Mouse (Mus musculus) splenic B cell, adult 2 months (primary cell): ENCODE data around the gene A230050P20Rik.
"Not testable (repeated sequence)": the region's sequence is repeated elsewhere in the genome, so short reads cannot be mapped to it uniquely, and the experiment has no call there.

Source experiments
- DNase-seq: peaks from one replicate; pipeline ENCODE4 v3.0.0-alpha.2; 2011; ENCODE audit warnings: low read depth, low spot score
- H3K27me3 ChIP-seq: 2 replicates; pipeline ENCODE4 v1.6.1; 2012; ENCODE audit warnings: mild to moderate bottlenecking, low read length, moderate library complexity, mixed read lengths; ENCODE audit not compliant: control insufficient read depth, poor library complexity, insufficient read depth, severe bottlenecking
- H3K36me3 ChIP-seq: 2 replicates; pipeline ENCODE4 v1.6.1; 2012; ENCODE audit warnings: mild to moderate bottlenecking, low read length, moderate library complexity, mixed read lengths; ENCODE audit not compliant: control insufficient read depth, poor library complexity, insufficient read depth, severe bottlenecking

A230050P20Rik gene

DNA sequence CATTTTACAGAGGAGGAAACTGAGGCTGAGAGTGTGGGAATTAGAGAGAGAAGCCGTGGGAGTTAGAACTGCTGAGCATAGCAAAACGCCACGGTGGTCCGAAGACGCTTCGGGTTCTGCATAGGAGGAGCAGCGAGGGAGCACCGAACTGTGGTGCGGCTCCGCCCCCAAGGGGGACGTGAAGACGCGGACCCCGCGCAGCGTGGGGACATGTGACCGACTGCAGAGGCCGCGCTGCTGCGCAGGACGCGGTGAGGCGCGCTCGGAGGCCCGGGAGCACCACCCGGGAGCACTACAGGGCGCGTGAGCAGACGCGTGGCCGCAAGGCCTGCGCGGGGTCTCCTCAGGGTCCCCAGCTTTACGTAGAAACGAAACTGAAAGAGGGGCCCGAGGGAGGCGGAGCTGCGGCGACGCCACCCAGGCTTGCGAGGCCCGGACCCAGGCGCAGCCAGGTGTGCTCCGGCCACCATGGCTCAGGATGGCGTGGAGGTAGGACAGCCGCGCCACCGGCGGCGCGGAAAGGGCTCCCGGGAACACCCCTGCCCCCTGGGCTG, at the start of gene A230050P20Rik:
TSS of gene A230050P20Rik (plus strand) at position 195 of the 554 bp plus-strand sequence.
- H3K27me3 ChIP-seq, result no peaks in the 10 kb centered on the region
- DNase-seq, result peak; percentile 72
- H3K36me3 ChIP-seq, result peaks cover 3% of the 10 kb centered on the region

- DNase-seq, result no peak
- no peaks in the 10 kb centered on the region for H3K27me3 ChIP-seq
Observed at GRCm38 (mm10) chr9:20820001-20820400, 48.4 kb upstream of the A230050P20Rik start.

DNA sequence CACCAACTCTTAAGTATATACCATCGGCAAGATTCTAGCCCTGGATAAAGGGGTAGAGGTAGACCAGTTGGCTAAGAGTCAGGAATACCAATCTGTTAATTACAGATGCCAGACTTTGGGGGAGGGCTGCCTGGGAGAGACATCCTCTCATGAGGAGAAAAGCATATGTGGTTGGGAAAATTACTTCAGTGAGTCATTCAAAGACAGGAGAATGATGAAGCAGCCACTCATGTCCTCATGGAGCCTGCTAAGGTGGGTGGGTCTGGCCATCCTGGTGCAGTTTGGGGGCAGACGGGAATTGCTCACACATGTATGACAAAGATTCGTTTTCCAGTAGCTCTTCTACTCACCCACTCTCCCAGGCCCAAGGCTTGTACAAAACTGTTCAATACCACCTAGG, 45.6 kb upstream of the A230050P20Rik start:
- Histone ChIP-seq H3K36me3 (no peaks in the 10 kb centered on the region), H3K27me3 (no peaks in the 10 kb centered on the region)
- no peak for DNase-seq

More at GRCm38 (mm10) chr9:20820001-20820400, 48.4 kb upstream of the A230050P20Rik start:
- no peaks in the 10 kb centered on the region for H3K36me3 ChIP-seq

DNA sequence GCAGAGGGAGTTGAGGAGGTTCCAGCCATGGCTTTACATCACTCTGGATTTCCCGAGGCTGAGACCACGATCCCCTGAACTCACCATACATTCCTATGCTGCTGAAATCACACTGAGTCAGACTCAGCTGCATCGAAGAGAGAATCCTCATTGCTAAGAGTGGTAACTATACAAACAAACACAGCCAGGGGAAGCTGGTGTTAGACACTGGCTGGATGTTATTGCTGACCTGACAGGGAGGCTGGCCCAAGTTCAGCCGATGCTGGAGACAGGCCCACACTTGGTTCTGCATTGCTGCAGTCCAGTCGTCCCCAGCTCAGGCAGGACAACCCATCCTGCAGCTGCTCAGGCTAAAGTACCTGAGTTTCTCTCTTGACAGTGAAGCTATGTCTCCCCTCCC, 42.7 kb upstream of the A230050P20Rik start:
- Histone ChIP-seq H3K36me3 (no peaks in the 10 kb centered on the region), H3K27me3 (no peaks in the 10 kb centered on the region)
- no peak for DNase-seq

- H3K27me3 ChIP-seq, result no peaks in the 10 kb centered on the region
- no peaks in the 10 kb centered on the region for H3K36me3 ChIP-seq
- DNase-seq, result no peak
Observed at GRCm38 (mm10) chr9:20828127-20828526, 40.3 kb upstream of the A230050P20Rik start.

GRCm38 (mm10) chr9:20830901-20831643, 37.4 kb upstream of the A230050P20Rik start:
- Histone ChIP-seq H3K36me3 (no peaks in the 10 kb centered on the region), H3K27me3 (no peaks in the 10 kb centered on the region)
- DNase-seq, result peak; percentile 75

DNA sequence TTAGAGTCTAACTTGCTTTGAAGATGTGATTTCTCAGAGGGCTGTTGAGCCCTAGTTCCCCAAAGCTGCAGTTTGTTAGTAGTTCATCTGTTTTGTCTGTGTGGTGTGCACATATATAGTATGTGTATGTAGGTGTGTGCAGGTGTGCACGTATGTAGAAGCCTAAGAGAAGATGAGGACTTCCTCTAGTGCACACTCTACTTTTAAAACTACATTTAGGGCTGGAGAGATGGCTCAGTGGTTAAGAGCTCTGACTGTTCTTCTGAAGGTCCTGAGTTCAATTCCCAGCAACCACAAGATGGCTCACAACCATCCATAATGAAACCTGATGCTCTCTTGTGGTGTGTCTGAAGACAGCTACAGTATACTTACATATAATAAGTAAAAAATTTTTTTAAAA, 33.6 kb upstream of the A230050P20Rik start:
- H3K36me3 ChIP-seq, result no peaks in the 10 kb centered on the region
- no peak for DNase-seq

DNA sequence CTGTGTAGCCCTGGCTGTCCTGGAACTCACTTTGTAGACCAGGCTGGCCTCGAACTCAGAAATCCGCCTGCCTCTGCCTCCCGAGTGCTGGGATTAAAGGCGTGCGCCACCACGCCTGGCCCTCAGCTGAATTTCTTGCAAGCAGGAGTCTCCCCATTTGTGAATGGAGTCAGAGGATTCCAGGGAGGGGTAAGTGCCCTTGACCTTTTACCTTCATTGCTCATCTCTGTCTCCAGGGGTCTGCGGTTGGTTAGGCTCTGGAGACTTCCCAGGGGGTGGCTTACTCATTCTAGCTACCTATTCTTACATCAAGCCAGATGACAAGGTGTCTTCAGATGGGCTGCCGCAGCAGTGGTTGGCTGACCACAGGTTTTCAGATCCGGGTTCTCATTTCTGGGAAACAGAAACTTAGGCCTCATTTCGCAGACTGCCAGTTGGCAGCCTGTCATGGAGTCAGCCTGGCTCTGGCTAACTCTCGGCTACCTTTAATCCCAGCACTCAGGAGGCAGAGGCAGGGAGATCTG, 32.9 kb upstream of the A230050P20Rik start:
- not testable (repeated sequence) for H3K27me3 ChIP-seq, DNase-seq, H3K36me3 ChIP-seq

More for the DNA sequence above, 33.6 kb upstream of the A230050P20Rik start:
- no peaks in the 10 kb centered on the region for H3K27me3 ChIP-seq

DNA sequence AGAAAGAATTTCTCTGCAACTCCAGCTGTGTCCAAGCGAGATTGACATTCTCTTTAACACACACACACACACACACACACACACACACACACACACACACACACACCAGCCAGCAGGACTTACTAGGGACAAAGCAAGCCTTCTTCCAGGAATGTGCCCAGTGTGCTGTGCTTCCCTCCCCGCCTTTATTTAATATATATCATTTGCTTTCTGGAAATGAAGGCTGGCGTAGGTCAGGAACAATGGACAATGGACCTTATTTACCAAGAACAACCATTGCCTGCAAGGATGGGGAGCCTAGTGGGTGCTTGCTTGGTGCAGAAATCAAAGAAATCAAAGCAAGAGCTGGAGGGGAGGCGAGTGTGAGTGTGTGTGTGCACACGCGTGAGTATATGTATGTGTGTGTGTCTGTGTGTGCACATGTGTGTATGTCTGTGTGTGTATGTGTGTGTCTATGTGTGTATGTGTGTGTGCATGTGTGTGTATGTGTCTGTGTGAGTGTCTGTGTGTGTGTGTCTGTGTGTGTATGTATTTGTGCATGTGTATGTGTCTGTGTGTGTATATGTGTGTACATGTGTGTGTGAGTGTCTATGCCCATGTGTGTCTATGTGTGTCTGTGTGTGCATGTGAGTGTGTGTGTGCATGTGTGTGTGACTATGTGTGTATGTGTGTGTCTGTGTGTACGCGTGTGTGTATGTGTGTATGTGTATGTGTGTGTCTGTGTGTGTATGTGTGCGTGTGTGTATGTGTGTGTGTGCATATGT, 31.1 kb upstream of the A230050P20Rik start:
- DNase-seq, result no peak
- H3K27me3 ChIP-seq, result no peaks in the 10 kb centered on the region
- H3K36me3 ChIP-seq, result no peaks in the 10 kb centered on the region

DNA sequence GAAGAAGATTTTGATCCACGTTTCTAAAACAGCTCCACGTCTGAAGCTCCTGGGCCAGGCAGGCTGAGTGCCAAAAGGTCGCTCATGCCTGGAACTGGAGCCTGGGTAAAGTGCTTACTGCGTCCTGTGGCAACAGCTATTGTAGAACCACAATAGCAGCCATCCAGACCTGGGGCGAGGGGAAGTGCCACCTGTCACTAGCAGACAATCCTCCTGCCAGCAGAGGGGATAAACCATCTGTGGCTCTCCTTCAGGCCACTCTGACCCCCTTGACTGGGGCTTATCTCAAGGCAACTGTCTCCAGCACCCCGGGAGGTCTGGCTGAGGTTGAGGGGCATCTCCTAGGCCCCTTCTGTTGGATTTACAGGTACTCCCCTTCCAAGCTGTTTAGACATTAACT, 29.5 kb upstream of the A230050P20Rik start:
- DNase-seq, result no peak
- no peaks in the 10 kb centered on the region for H3K27me3 ChIP-seq
- H3K36me3 ChIP-seq, result no peaks in the 10 kb centered on the region

DNA sequence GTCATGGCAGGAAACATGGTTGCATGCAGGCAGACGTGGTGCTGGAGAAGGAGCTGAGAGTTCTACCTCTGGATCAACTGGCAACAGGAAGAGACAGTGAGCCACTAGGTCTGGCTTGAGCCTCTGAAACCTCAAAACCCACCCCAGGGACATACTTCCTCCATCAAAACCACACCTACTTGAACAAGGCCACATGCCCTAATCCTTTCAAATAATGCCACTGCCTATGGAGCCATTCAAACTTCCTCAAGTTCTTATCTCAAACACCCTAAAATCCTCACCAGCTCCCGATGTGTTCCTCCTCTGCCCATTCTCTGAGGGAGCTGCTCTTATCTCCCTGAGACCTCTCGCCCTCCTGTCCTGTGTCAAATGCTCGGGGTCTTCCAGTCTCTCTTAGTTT, 26.2 kb upstream of the A230050P20Rik start:
- no peak for DNase-seq
- Histone ChIP-seq H3K27me3 (no peaks in the 10 kb centered on the region), H3K36me3 (no peaks in the 10 kb centered on the region)

GRCm38 (mm10) chr9:20842670-20843069, 25.8 kb upstream of the A230050P20Rik start:
- peak; percentile 10 for DNase-seq

DNA sequence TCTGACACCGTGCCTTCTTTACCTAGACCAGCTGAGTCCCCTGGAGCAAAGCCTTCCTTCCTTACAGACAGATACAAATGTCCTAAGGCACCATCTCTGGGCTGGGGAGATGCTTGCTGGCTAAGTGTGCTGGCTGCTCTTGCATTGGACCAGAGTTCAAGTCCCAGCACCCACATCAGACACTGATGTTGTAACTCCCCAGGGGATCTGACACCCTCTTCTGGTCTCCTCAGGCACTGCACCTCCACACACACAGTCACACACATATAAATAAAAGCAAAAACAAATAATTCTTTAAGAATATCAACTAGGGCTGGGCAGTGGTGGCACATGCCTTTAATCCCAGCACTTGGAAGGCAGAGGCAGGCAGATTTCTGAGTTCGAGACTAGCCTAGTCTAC, 18.3 kb upstream of the A230050P20Rik start:
- DNase-seq, result no peak
- H3K36me3 ChIP-seq, result no peaks in the 10 kb centered on the region
- no peaks in the 10 kb centered on the region for H3K27me3 ChIP-seq

More at GRCm38 (mm10) chr9:20842670-20843069, 25.8 kb upstream of the A230050P20Rik start:
- no peaks in the 10 kb centered on the region for H3K27me3 ChIP-seq
- H3K36me3 ChIP-seq, result no peaks in the 10 kb centered on the region

GRCm38 (mm10) chr9:20857131-20857530, 11.3 kb upstream of the A230050P20Rik start:
- DNase-seq, result peak; percentile 91
- Histone ChIP-seq H3K36me3 (no peaks in the 10 kb centered on the region), H3K27me3 (no peaks in the 10 kb centered on the region)

- no peak for DNase-seq
- H3K27me3 ChIP-seq, result no peaks in the 10 kb centered on the region
Observed at GRCm38 (mm10) chr9:20859926-20860325, 8.5 kb upstream of the A230050P20Rik start.

More at GRCm38 (mm10) chr9:20859926-20860325, 8.5 kb upstream of the A230050P20Rik start:
- no peaks in the 10 kb centered on the region for H3K36me3 ChIP-seq
